Mouse (Mus musculus) olfactory bulb, adult 2 months (tissue): ENCODE measurements around the gene Bcl3.

Experiments
- CTCF ChIP-seq: fragments of 200-500 bp; IDR thresholded peaks from 2 replicates; pipeline ENCODE4 v1.5.1; 2012; ENCODE audit warnings: low read depth, mild to moderate bottlenecking, low read length, moderate library complexity; ENCODE audit not compliant: insufficient read depth
- POLR2A ChIP-seq: fragments of 200-500 bp; IDR thresholded peaks from 2 replicates; pipeline ENCODE4 v1.6.1; 2012; ENCODE audit warnings: mild to moderate bottlenecking, low read depth, low read length, moderate library complexity; ENCODE audit not compliant: insufficient read depth

DNA sequence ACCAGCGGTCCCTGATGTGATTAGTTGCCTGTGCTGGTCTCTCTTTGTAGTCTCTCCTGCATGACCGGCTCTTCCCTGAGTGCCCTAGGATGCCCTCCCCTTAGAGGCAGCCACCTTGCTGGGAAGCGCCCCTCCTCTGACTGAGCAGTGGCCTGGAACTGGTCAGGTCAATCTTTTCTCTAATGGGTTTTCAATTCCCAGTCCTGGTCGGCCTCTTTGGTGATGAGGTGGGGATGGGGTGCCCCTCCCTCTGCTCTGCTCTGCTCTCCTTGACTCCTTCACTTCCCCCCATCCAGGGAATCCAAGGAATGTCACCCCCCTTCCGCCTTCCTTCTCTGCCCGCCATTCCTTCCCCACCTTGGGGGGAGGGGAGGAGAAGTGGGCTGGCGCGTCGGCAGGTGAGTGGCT is 51.6 kb downstream of the Bcl3 start, which contains the start of gene Bcam:
- TF ChIP-seq POLR2A: no peak
- no peak for TF ChIP-seq CTCF
